Mouse (Mus musculus): ENCODE measurements at regions not wholly inside any gene's neighbourhood (a gene's known extent, or its start where the extent isn't known, plus 50 kb on each side); places are given as distances from the start of the nearest gene placed in this dataset.

DNA sequence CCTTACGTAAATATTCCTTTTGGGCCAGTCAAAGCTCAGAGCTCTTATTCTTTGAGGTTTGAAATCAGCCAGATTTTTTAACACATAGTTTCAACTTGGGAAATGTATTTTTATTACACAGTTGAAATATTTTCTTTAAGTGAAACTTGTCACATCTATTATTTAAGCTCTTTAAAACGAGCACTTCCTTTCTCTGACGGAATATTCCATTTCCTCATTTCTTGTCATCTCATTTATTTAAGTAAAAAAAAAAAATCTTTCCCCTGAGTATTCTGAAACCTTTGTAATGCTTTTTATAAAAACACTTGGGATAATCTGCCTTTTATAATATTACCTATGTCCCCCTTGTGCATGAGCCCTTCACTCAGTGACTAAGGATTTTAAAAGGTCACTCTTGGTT is 81.8 kb upstream of the Pde3a start:
- Histone ChIP-seq H3K27me3 (no peaks in the 10 kb centered on the region), H3K9me3 (no peaks in the 10 kb centered on the region), H3K4me2 (no peak overlapping the region), H3K36me3 (replicated peaks) (no peaks in the 10 kb centered on the region), H3K4me3 (replicated peaks) (no peak overlapping the region), H3K9ac (no peak overlapping the region), H3K4me1 (no peaks in the 10 kb centered on the region), H3K27ac (no peak overlapping the region)
- no peak for ATAC-seq (ENCODE audit: low FRiP score)
- 81% methylated on average over 3 of the region's 3 CpGs for WGBS

- H3K4me2 ChIP-seq = no peak overlapping the region
- no peaks in the 10 kb centered on the region for H3K36me3 ChIP-seq (replicated peaks)
- H3K9ac ChIP-seq = no peak overlapping the region
- no peaks in the 10 kb centered on the region for H3K9me3 ChIP-seq
- H3K4me3 ChIP-seq (replicated peaks) = no peak overlapping the region
- WGBS = 75% methylated on average over 3 of the region's 3 CpGs
- H3K4me1 ChIP-seq = no peaks in the 10 kb centered on the region
- no peak for ATAC-seq (ENCODE audit: low FRiP score)
- H3K27ac ChIP-seq = no peak overlapping the region
- no peaks in the 10 kb centered on the region for H3K27me3 ChIP-seq
Observed at GRCm38 (mm10) chr6:141168356-141168755, 80.7 kb upstream of the Pde3a start.

DNA sequence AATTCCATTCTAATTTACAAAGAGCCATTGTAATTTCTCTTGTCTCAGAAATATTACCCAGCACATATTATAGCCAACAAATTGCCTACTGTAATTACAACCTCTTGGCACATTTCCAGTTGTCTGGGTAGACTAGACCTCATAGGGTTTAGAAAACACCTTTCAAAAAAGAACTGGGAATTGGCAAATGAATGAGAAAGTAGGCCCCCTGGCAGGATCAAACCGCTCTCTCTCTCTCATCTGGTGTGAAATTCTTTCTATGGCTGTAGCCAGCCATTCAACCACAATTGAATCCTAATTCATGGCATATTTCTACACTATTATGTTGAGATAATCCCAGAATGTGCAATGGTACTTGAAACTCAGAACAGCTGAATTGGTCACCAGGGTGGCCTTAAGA is 65.3 kb upstream of the Pde3a start:
- Histone ChIP-seq H3K9me3 (no peaks in the 10 kb centered on the region), H3K9ac (no peak overlapping the region), H3K27me3 (peaks cover 34% of the 10 kb centered on the region), H3K4me3 (replicated peaks) (no peak overlapping the region), H3K4me1 (0 out of 2 replicates have a peak, but pooled peaks cover 4% of the 10 kb centered on the region), H3K36me3 (replicated peaks) (no peaks in the 10 kb centered on the region), H3K27ac (no peak overlapping the region), H3K4me2 (no peak overlapping the region)
- 21% methylated on average over 1 of the region's 1 CpGs for WGBS
- peak; percentile 56; the same call in 1 of the 2 replicates for ATAC-seq (ENCODE audit: low FRiP score)

GRCm38 (mm10) chr6:141188036-141188435 is 61.0 kb upstream of the Pde3a start:
- Histone ChIP-seq H3K36me3 (replicated peaks) (no peaks in the 10 kb centered on the region), H3K4me2 (no peak overlapping the region), H3K27ac (no peak overlapping the region), H3K9me3 (no peaks in the 10 kb centered on the region), H3K4me1 (0 out of 2 replicates have a peak, but pooled peaks cover 4% of the 10 kb centered on the region), H3K27me3 (peaks cover 17% of the 10 kb centered on the region), H3K4me3 (replicated peaks) (no peak overlapping the region), H3K9ac (no peak overlapping the region)
- 84% methylated on average over 3 of the region's 3 CpGs for WGBS
- ATAC-seq (ENCODE audit: low FRiP score) = no peak

- 65% methylated on average over 5 of the region's 5 CpGs for WGBS
- H3K4me2 ChIP-seq = no peak overlapping the region
- ATAC-seq (ENCODE audit: low FRiP score) = no peak
Observed at GRCm38 (mm10) chr6:141189093-141189492, 60.0 kb upstream of the Pde3a start.

GRCm38 (mm10) chr6:141189701-141190100 is 59.4 kb upstream of the Pde3a start:
- Histone ChIP-seq H3K27me3 (peaks cover 17% of the 10 kb centered on the region), H3K4me3 (replicated peaks) (no peak overlapping the region), H3K4me1 (no peaks in the 10 kb centered on the region), H3K27ac (no peak overlapping the region), H3K36me3 (replicated peaks) (no peaks in the 10 kb centered on the region), H3K9me3 (no peaks in the 10 kb centered on the region), H3K4me2 (no peak overlapping the region), H3K9ac (no peak overlapping the region)
- ATAC-seq (ENCODE audit: low FRiP score) = no peak
- 85% methylated on average over 3 of the region's 3 CpGs for WGBS

More at GRCm38 (mm10) chr6:141189093-141189492, 60.0 kb upstream of the Pde3a start:
- Histone ChIP-seq H3K27me3 (peaks cover 17% of the 10 kb centered on the region), H3K9me3 (no peaks in the 10 kb centered on the region), H3K4me1 (no peaks in the 10 kb centered on the region), H3K9ac (no peak overlapping the region), H3K27ac (no peak overlapping the region), H3K36me3 (replicated peaks) (no peaks in the 10 kb centered on the region), H3K4me3 (replicated peaks) (no peak overlapping the region)

DNA sequence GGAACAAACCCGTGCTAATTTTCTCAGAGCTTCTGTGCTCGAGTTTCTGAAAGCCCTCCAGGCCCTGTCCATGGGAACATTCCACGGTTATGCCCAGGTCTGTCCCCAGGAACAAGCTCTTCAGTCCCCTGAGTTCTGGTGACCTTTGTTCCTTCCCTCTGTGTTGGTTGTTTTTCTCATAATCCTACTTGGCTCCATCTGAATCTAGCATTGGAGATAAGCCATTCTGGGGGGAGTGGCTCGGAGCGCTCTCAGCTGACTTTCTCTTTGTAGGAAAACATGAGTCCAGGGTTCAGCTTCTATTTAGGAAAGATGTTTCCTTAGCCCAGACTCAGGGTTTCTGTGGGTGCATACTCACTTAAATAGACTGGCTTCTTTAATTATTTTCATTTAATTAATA is 58.7 kb upstream of the Pde3a start:
- Histone ChIP-seq H3K9ac (no peak overlapping the region), H3K4me1 (no peaks in the 10 kb centered on the region), H3K27ac (no peak overlapping the region), H3K9me3 (no peaks in the 10 kb centered on the region), H3K4me2 (no peak overlapping the region), H3K36me3 (replicated peaks) (no peaks in the 10 kb centered on the region), H3K27me3 (peaks cover 17% of the 10 kb centered on the region), H3K4me3 (replicated peaks) (no peak overlapping the region)
- no peak for ATAC-seq (ENCODE audit: low FRiP score)
- WGBS = 88% methylated on average over 5 of the region's 5 CpGs

GRCm38 (mm10) chr6:141197501-141197900 is 51.6 kb upstream of the Pde3a start:
- H3K4me2 ChIP-seq = no peak overlapping the region
- no peaks in the 10 kb centered on the region for H3K4me1 ChIP-seq
- no peaks in the 10 kb centered on the region for H3K27me3 ChIP-seq
- WGBS = 95% methylated on average over 4 of the region's 4 CpGs
- H3K9ac ChIP-seq = no peak overlapping the region
- no peak for ATAC-seq (ENCODE audit: low FRiP score)
- no peaks in the 10 kb centered on the region for H3K36me3 ChIP-seq (replicated peaks)
- H3K9me3 ChIP-seq = no peaks in the 10 kb centered on the region
- H3K27ac ChIP-seq = no peak overlapping the region
- no peak overlapping the region for H3K4me3 ChIP-seq (replicated peaks)
